Mouse (Mus musculus): ENCODE results near the gene Ppp1r9b. TPM values are rescaled to one million over a fixed set of nuclear protein-coding genes. Genes with fewer than 3 reads are reported as not detected.

Gene Ppp1r9b
- polyA plus RNA-seq, 1 experiment: 31.4 TPM

- Histone ChIP-seq H3K27me3 (ENCODE audit: control insufficient read depth) (no peaks in the 10 kb centered on the region), H3K4me1 (ENCODE audit: control insufficient read depth) (peaks cover 100% of the 10 kb centered on the region), H3K9me3 (ENCODE audit: control insufficient read depth, low read length) (no peaks in the 10 kb centered on the region), H3K4me3 (replicated peaks) (no peak overlapping the region), H3K36me3 (ENCODE audit: control insufficient read depth) (peaks cover 94% of the 10 kb centered on the region)
- no peak for TF ChIP-seq GATA1 (IDR thresholded peaks at IDR 0.05; ENCODE audit: low read length)
- no peak for TF ChIP-seq TAL1 (IDR thresholded peaks at IDR 0.05; ENCODE audit: low read length)
These were observed 10.9 kb downstream of the Ppp1r9b start for GRCm38 (mm10) chr11:95001584-95002347.

GRCm38 (mm10) chr11:95002705-95003104 is 11.9 kb downstream of the Ppp1r9b start:
- Histone ChIP-seq H3K9me3 (ENCODE audit: control insufficient read depth, low read length) (no peaks in the 10 kb centered on the region), H3K4me3 (replicated peaks) (no peak overlapping the region), H3K4me1 (ENCODE audit: control insufficient read depth) (peaks cover 100% of the 10 kb centered on the region), H3K27me3 (ENCODE audit: control insufficient read depth) (no peaks in the 10 kb centered on the region), H3K36me3 (ENCODE audit: control insufficient read depth) (peaks cover 90% of the 10 kb centered on the region)
- no peak for TF ChIP-seq TAL1 (IDR thresholded peaks at IDR 0.05; ENCODE audit: low read length)
- TF ChIP-seq GATA1 (IDR thresholded peaks at IDR 0.05; ENCODE audit: low read length): no peak

DNA sequence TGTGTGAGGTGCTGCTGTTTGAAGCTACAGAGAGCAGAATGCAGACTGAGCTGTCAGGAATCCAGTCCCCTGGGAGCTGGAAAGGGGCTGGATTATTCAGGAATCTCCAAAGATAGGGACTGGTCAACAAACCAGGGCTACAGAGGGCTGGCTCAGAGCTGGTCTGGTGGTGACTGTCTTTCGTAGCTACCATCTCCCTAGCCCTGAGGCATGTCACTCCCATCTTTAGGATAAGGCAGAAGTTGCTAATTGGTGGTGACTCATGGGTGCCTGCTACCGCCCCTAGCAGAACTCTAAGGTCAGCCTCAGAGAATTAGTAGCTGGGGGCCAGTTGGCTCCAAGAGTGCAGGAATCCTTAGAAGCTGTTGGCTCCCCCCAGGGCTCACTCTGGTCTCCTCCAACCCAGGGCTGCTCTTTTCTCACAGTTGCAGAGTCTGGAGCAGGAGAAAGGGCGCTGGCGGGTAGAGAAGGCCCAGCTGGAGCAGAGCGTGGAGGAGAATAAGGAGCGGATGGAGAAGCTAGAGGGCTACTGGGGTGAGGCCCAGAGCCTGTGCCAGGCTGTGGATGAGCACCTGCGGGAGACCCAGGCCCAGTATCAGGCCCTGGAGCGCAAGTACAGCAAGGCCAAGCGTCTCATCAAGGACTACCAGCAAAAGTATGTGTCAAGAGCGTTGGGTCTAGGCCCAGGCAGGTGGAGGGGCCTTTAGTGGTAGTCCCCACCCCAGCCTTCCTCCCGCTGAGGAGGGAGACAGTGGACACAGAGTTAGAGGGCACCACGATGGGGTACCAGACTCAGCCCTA is 13.5 kb downstream of the Ppp1r9b start:
- Histone ChIP-seq H3K4me3 (replicated peaks) (no peak overlapping the region), H3K27me3 (ENCODE audit: control insufficient read depth) (no peaks in the 10 kb centered on the region), H3K36me3 (ENCODE audit: control insufficient read depth) (peaks cover 79% of the 10 kb centered on the region), H3K4me1 (ENCODE audit: control insufficient read depth) (peaks cover 100% of the 10 kb centered on the region), H3K9me3 (ENCODE audit: control insufficient read depth, low read length) (no peaks in the 10 kb centered on the region)
- TF ChIP-seq GATA1 (IDR thresholded peaks at IDR 0.05; ENCODE audit: low read length): no peak
- no peak for TF ChIP-seq TAL1 (IDR thresholded peaks at IDR 0.05; ENCODE audit: low read length)

DNA sequence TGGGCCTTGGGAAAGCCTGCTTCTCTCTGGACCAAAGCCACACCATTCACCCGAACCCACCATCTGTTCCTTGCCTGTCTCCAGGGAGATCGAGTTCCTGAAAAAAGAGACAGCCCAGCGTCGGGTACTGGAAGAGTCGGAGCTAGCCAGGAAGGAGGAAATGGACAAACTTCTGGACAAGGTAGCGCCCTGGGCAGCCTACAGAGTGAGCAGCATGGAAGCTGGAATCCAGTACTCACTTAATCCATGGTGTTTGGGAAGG is 14.0 kb downstream of the Ppp1r9b start:
- Histone ChIP-seq H3K27me3 (ENCODE audit: control insufficient read depth) (no peaks in the 10 kb centered on the region), H3K36me3 (ENCODE audit: control insufficient read depth) (peaks cover 74% of the 10 kb centered on the region), H3K4me1 (ENCODE audit: control insufficient read depth) (peaks cover 98% of the 10 kb centered on the region), H3K4me3 (replicated peaks) (no peak overlapping the region), H3K9me3 (ENCODE audit: control insufficient read depth, low read length) (no peaks in the 10 kb centered on the region)
- TF ChIP-seq TAL1 (IDR thresholded peaks at IDR 0.05; ENCODE audit: low read length) (no peak), GATA1 (IDR thresholded peaks at IDR 0.05; ENCODE audit: low read length) (no peak)

DNA sequence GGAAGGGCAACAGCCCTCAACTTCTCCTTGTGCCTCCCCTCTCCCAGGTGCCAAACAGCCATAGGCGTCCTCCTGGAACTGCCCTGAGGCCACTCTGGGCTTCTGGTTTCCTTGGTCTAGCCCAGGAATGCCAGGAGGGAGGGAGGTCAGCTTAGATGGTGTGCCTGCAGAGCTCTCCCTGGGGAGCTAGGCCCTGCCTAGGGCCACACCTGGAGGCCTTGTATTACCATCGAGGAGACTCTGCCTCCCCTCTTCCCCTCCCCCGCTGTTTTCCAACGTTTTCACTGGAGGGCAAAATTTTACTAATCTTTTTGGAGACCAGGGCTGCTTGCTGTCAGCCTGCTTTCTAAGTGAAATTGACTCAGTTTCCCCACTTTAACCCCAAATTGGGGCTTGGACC is 15.2 kb downstream of the Ppp1r9b start:
- H3K4me3 ChIP-seq (replicated peaks): peak overlapping the region; percentile 61
- H3K4me1 ChIP-seq (ENCODE audit: control insufficient read depth): peaks cover 86% of the 10 kb centered on the region
- H3K36me3 ChIP-seq (ENCODE audit: control insufficient read depth): peaks cover 68% of the 10 kb centered on the region

DNA sequence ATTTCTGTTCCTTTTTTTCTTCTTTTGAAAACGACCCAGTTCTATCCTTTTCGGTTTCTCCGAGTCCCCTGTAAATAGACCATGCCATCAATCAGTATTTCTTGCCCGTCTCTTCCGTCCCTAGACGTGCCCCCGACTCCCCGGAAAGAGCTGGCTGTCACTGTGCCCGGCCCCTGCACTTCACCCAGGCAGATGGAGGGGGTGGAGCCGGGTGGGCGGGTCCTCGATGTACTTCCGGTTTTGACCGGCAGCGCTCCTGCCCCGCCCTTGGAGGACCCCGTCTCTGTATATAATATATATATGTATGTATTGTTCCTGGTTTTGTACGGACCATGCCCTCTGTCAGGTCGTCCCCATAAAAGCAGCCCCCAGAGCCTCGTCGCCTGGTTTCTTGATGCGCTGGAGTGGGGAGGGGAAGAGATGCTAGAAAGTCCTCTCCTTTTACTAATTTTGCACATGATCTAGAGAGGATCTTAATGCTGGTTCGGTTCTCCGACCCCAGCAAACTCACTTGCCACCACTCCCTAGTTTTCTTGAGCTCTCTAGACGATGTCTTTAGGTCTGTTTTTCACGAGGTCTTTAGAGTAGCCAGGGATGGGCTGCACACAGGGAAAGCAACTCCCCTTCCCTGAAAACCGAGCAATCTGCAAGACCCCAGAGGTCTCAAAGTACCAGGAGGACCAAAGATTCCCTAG is 15.8 kb downstream of the Ppp1r9b start:
- H3K27me3 ChIP-seq (ENCODE audit: control insufficient read depth): peaks cover 4% of the 10 kb centered on the region; the same call in 1 of the 2 replicates
- peaks cover 84% of the 10 kb centered on the region for H3K4me1 ChIP-seq (ENCODE audit: control insufficient read depth)

More for the DNA sequence above, 15.2 kb downstream of the Ppp1r9b start:
- TF ChIP-seq GATA1 (IDR thresholded peaks at IDR 0.05; ENCODE audit: low read length): no peak
- TF ChIP-seq TAL1 (IDR thresholded peaks at IDR 0.05; ENCODE audit: low read length): no peak
- no peaks in the 10 kb centered on the region for H3K9me3 ChIP-seq (ENCODE audit: control insufficient read depth, low read length)
- peaks cover 4% of the 10 kb centered on the region; the same call in 1 of the 2 replicates for H3K27me3 ChIP-seq (ENCODE audit: control insufficient read depth)

GRCm38 (mm10) chr11:95007418-95007817 is 16.6 kb downstream of the Ppp1r9b start:
- H3K36me3 ChIP-seq (ENCODE audit: control insufficient read depth): peaks cover 62% of the 10 kb centered on the region
- H3K4me3 ChIP-seq (replicated peaks): peak overlapping the region; percentile 61
- peaks cover 84% of the 10 kb centered on the region for H3K4me1 ChIP-seq (ENCODE audit: control insufficient read depth)
- no peaks in the 10 kb centered on the region for H3K9me3 ChIP-seq (ENCODE audit: control insufficient read depth, low read length)
- TF ChIP-seq GATA1 (IDR thresholded peaks at IDR 0.05; ENCODE audit: low read length) (no peak), TAL1 (IDR thresholded peaks at IDR 0.05; ENCODE audit: low read length) (no peak)
- H3K27me3 ChIP-seq (ENCODE audit: control insufficient read depth): peaks cover 4% of the 10 kb centered on the region; the same call in 1 of the 2 replicates

More for the DNA sequence above, 15.8 kb downstream of the Ppp1r9b start:
- no peaks in the 10 kb centered on the region for H3K9me3 ChIP-seq (ENCODE audit: control insufficient read depth, low read length)
- peaks cover 67% of the 10 kb centered on the region for H3K36me3 ChIP-seq (ENCODE audit: control insufficient read depth)
- H3K4me3 ChIP-seq (replicated peaks): peak overlapping the region; percentile 61
- TF ChIP-seq GATA1 (IDR thresholded peaks at IDR 0.05; ENCODE audit: low read length) (no peak), TAL1 (IDR thresholded peaks at IDR 0.05; ENCODE audit: low read length) (no peak)

- Histone ChIP-seq H3K4me1 (ENCODE audit: control insufficient read depth) (peaks cover 82% of the 10 kb centered on the region), H3K36me3 (ENCODE audit: control insufficient read depth) (peaks cover 60% of the 10 kb centered on the region), H3K9me3 (ENCODE audit: control insufficient read depth, low read length) (no peaks in the 10 kb centered on the region), H3K4me3 (replicated peaks) (peak overlapping the region; percentile 97), H3K27me3 (ENCODE audit: control insufficient read depth) (peaks cover 4% of the 10 kb centered on the region; the same call in 1 of the 2 replicates)
- TF ChIP-seq GATA1 (IDR thresholded peaks at IDR 0.05; ENCODE audit: low read length) (no peak), TAL1 (IDR thresholded peaks at IDR 0.05; ENCODE audit: low read length) (no peak)
These were observed 18.1 kb downstream of the Ppp1r9b start for GRCm38 (mm10) chr11:95008661-95009628.
